27 mouse cellular contexts compared by ENCODE assay signal in genomic region chr8:71408231-71408630, GRCm38 (mm10). TPM values are rescaled to one million over a fixed set of nuclear protein-coding genes. Genes with fewer than 3 reads are reported as not detected.
"Had no signal": no experiment of that assay in that cellular context is flagged by ENCODE, and none has a peak within 500 bp of the region (broad histone marks: within the 10 kb centered on the region; RNA-seq: fewer than 3 reads in every experiment).

No protein-coding gene starts in this region.

- DNase-seq: gastrocnemius, postnatal 14 days; gastrocnemius, postnatal 36 days; heart, postnatal 14 days; heart, postnatal 36 days; kidney, adult 11 months; kidney, adult 2 months; kidney, adult 9 months; kidney, postnatal 14 days; kidney, postnatal 36 days; layer of hippocampus, adult 9-11 months; layer of hippocampus, postnatal 36 days; left cerebral cortex, postnatal 4 days had no signal

- H3K4me3 ChIP-seq: heart, adult 2 months; heart, embryonic 13.5 days; heart, embryonic 15.5 days; hindbrain, embryonic 13.5 days; hindbrain, embryonic 15.5 days; kidney, embryonic 15.5 days; limb, embryonic 13.5 days; limb, embryonic 15.5 days had no signal

- ATAC-seq: hindbrain, postnatal 0 days; intestine, embryonic 16.5 days; liver, embryonic 12.5 days had no signal

- H3K27ac ChIP-seq: heart, adult 2 months; heart, embryonic 13.5 days; heart, embryonic 15.5 days; hindbrain, embryonic 13.5 days; hindbrain, embryonic 15.5 days; hindbrain, postnatal 0 days; kidney, embryonic 15.5 days; kidney, postnatal 0 days; limb, embryonic 13.5 days; limb, embryonic 15.5 days; liver, embryonic 12.5 days had no signal

- H3K27me3 ChIP-seq: heart, embryonic 13.5 days; heart, embryonic 15.5 days; hindbrain, embryonic 13.5 days; hindbrain, embryonic 15.5 days; kidney, embryonic 15.5 days; limb, embryonic 13.5 days; limb, embryonic 15.5 days; liver, embryonic 12.5 days had no signal

- H3K9me3 ChIP-seq: heart, embryonic 13.5 days; heart, embryonic 15.5 days; hindbrain, embryonic 13.5 days; hindbrain, embryonic 15.5 days; kidney, embryonic 15.5 days; limb, embryonic 13.5 days; limb, embryonic 15.5 days; liver, embryonic 12.5 days had no signal

- H3K4me2 ChIP-seq: heart, embryonic 13.5 days; hindbrain, embryonic 13.5 days; hindbrain, embryonic 15.5 days; kidney, embryonic 15.5 days; limb, embryonic 15.5 days had no signal

- H3K9ac ChIP-seq: heart, embryonic 13.5 days; heart, embryonic 15.5 days; hindbrain, embryonic 13.5 days; hindbrain, embryonic 15.5 days; kidney, embryonic 15.5 days; limb, embryonic 15.5 days had no signal

RNA-seq across cellular contexts. Expression of gene Ankle1, which starts 2.4 kb away (rescaled TPM):
- total RNA-seq: gastrocnemius, adult 18-20 months; gastrocnemius, adult 8-10 months; heart, adult 2 months had no signal

RNA-seq across cellular contexts. Expression of gene Ushbp1, which starts 12.6 kb away (rescaled TPM):
- total RNA-seq: hematopoietic stem cell, adult 5-6 weeks had no signal
